In genomic region chr2:157944156-157944893, GRCm38 (mm10) we compare ENCODE assay signal across 8 mouse cellular contexts. TPM values are rescaled to one million over a fixed set of nuclear protein-coding genes. Genes with fewer than 3 reads are reported as not detected.
DNase-seq lines count a peak whose midpoint lies in the region; ATAC-seq lines count a peak whose summit lies in the region.
"Had no signal": no experiment of that assay in that cellular context is flagged by ENCODE, and none has a peak within 500 bp of the region (broad histone marks: within the 10 kb centered on the region; RNA-seq: fewer than 3 reads in every experiment).

No protein-coding gene starts in this region.

- DNase-seq in ZHBTc4 (ENCODE audit: low read depth, low spot score): peak; percentile 71
- DNase-seq in cerebellum, adult 8-10 months: peak; percentile 21
- peak; percentile 28 to 37 for DNase-seq in heart, postnatal 10 days
- DNase-seq in B cell, adult 2 months: no peak

- peak overlapping the region; percentile 56 for H3K4me3 ChIP-seq in limb, embryonic 12.5 days (replicated peaks)
- H3K4me3 ChIP-seq in stomach, embryonic 15.5 days (replicated peaks): peak overlapping the region; percentile 47

- H3K27ac ChIP-seq in limb, embryonic 12.5 days: no peak overlapping the region
- no peak overlapping the region for H3K27ac ChIP-seq in stomach, embryonic 15.5 days

- H3K36me3 ChIP-seq in limb, embryonic 12.5 days: no peaks in the 10 kb centered on the region
- H3K36me3 ChIP-seq in stomach, embryonic 15.5 days: no peaks in the 10 kb centered on the region

- no peaks in the 10 kb centered on the region for H3K9me3 ChIP-seq in limb, embryonic 12.5 days
- no peaks in the 10 kb centered on the region for H3K9me3 ChIP-seq in stomach, embryonic 15.5 days

- intact Hi-C loops in heart, postnatal 10 days (cut with DNase I): loop anchor here (5.0 kb wide), 1 partner anchor 307 kb away; no protein-coding TSS in a partner anchor

- 11% methylated on average over 37 of the region's 37 CpGs for WGBS in limb, embryonic 12.5 days
- WGBS in stomach, embryonic 15.5 days: 10% methylated on average over 37 of the region's 37 CpGs

- peak; percentile 53; the same call in 1 of the 2 replicates for ATAC-seq in limb, embryonic 12.5 days (ENCODE audit: insufficient number of reproducible peaks, insufficient read depth, low FRiP score, low TSS enrichment, low read depth)
- 0 out of 2 replicates have a peak, but pooled peaks have one; percentile 4 for ATAC-seq in stomach, embryonic 15.5 days (ENCODE audit: insufficient read depth, low FRiP score, low read depth)
- ATAC-seq in megakaryocyte progenitor cell, adult 5-6 weeks (replicated peaks; ENCODE audit: poor library complexity): no peak

- peaks cover 34% of the 10 kb centered on the region for H3K27me3 ChIP-seq in limb, embryonic 12.5 days
- H3K27me3 ChIP-seq in stomach, embryonic 15.5 days (replicated peaks): peaks cover 31% of the 10 kb centered on the region

- peak overlapping the region; percentile 93 for H3K4me2 ChIP-seq in limb, embryonic 12.5 days
- peak overlapping the region; percentile 98 for H3K4me2 ChIP-seq in stomach, embryonic 15.5 days

- peaks cover 30% of the 10 kb centered on the region for H3K4me1 ChIP-seq in limb, embryonic 12.5 days (replicated peaks)
- H3K4me1 ChIP-seq in stomach, embryonic 15.5 days: peaks cover 22% of the 10 kb centered on the region

- H3K9ac ChIP-seq in limb, embryonic 12.5 days (replicated peaks): peak overlapping the region; percentile 75
- peak overlapping the region; percentile 29 for H3K9ac ChIP-seq in stomach, embryonic 15.5 days

RNA-seq across cellular contexts. Expression of gene Vstm2l, which starts 29.9 kb away (rescaled TPM):
- under 1 TPM in 1 of 2 experiments, not detected in 1; 0.20 TPM for total RNA-seq in heart, postnatal 10 days (2021)
- polyA plus RNA-seq in limb, embryonic 12.5 days (2016; fragmentation: Nextera tagmentation; extraction: Ambion mirVana): 0.20 and 0.30 TPM in 2 replicates
- 0.28 and 0.53 TPM in 2 replicates for polyA plus RNA-seq in stomach, embryonic 15.5 days (2015; fragmentation: Nextera tagmentation; extraction: Ambion mirVana)
- total RNA-seq in megakaryocyte progenitor cell, adult 5-6 weeks (2015): not detected in 2 replicates
- not detected in 2 replicates for total RNA-seq in megakaryocyte progenitor cell, adult 5-6 weeks (2017)
- total RNA-seq: common myeloid progenitor, adult 5-6 weeks had no signal

Comparison
In these comparisons a context has a peak if more than half of its experiments do, and no peak if none do; other contexts are left out.
1. DNase-seq: peak in ZHBTc4 (single experiment), cerebellum, adult 8-10 months (single experiment) and heart, postnatal 10 days (2 of 2); none in B cell, adult 2 months (0 of 2).